ENCODE assay signal across 23 mouse cellular contexts in the genomic region with DNA sequence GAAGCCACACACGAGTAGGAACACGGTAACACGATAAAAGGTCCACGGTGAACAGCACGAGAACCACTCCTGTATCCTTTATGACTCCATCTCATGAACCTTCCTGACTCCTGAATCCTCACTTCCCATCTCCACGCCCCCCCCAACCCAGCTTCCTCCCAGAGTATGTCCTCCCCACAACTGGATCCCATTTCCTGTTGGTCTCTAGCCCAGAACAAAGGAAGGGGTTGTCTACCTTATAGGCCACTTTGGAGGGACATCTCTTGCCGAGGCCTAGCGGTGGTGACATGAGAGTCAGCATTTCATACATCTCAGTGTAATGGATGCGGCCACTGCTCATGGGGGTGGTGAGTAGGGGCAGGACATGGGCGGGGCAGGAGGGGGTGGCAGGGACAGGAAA.
A peak's percentile ranks its signal among the peaks of the same experiment; 100 is the strongest.
DNase-seq lines count a peak whose midpoint lies in the region; ATAC-seq lines count a peak whose summit lies in the region.
"Had no signal": no experiment of that assay in that cellular context is flagged by ENCODE, and none has a peak within 500 bp of the region (broad histone marks: within the 10 kb centered on the region; RNA-seq: fewer than 3 reads in every experiment).

No protein-coding gene starts in this region.

- H3K9me3 ChIP-seq in heart, embryonic 10.5 days: no peaks in the 10 kb centered on the region
- H3K9me3 ChIP-seq in neural tube, embryonic 15.5 days (replicated peaks): no peaks in the 10 kb centered on the region
- H3K9me3 ChIP-seq: embryonic facial prominence, embryonic 15.5 days; heart, embryonic 13.5 days; intestine, embryonic 15.5 days; liver, embryonic 13.5 days had no signal

- no peak overlapping the region for H3K27ac ChIP-seq in heart, embryonic 10.5 days
- no peak overlapping the region for H3K27ac ChIP-seq in neural tube, embryonic 15.5 days (replicated peaks)
- H3K27ac ChIP-seq: embryonic facial prominence, embryonic 15.5 days; heart, embryonic 13.5 days; intestine, embryonic 15.5 days; liver, embryonic 13.5 days; stomach, postnatal 0 days had no signal

- H3K4me2 ChIP-seq in neural tube, embryonic 15.5 days: no peak overlapping the region
- H3K4me2 ChIP-seq: embryonic facial prominence, embryonic 15.5 days; heart, embryonic 13.5 days; intestine, embryonic 15.5 days; liver, embryonic 13.5 days had no signal

- H3K4me1 ChIP-seq in heart, embryonic 10.5 days: peaks cover 9% of the 10 kb centered on the region; the same call in 1 of the 2 replicates
- H3K4me1 ChIP-seq in neural tube, embryonic 15.5 days: 0 out of 2 replicates have a peak, but pooled peaks cover 2% of the 10 kb centered on the region
- H3K4me1 ChIP-seq: embryonic facial prominence, embryonic 15.5 days; heart, embryonic 13.5 days; intestine, embryonic 15.5 days; liver, embryonic 13.5 days had no signal

- no peak; the same call in 1 of the 2 replicates for ATAC-seq in neural tube, embryonic 15.5 days (ENCODE audit: low FRiP score)
- ATAC-seq: CD4-positive, CD25-positive, alpha-beta regulatory T cell, adult 4 months; forebrain, embryonic 14.5 days; hindbrain, embryonic 16.5 days; intestine, embryonic 15.5 days had no signal

- WGBS in heart, embryonic 10.5 days: 81% methylated on average over 10 of the region's 10 CpGs
- 90% methylated on average over 10 of the region's 10 CpGs for WGBS in neural tube, embryonic 15.5 days

- H3K4me3 ChIP-seq in heart, embryonic 10.5 days: no peak overlapping the region
- H3K4me3 ChIP-seq in neural tube, embryonic 15.5 days (replicated peaks): no peak overlapping the region
- H3K4me3 ChIP-seq: embryonic facial prominence, embryonic 15.5 days; heart, embryonic 13.5 days; intestine, embryonic 15.5 days; liver, embryonic 13.5 days; myocyte had no signal

- no peaks in the 10 kb centered on the region for H3K27me3 ChIP-seq in heart, embryonic 10.5 days (ENCODE audit: insufficient read depth, poor library complexity, severe bottlenecking)
- H3K27me3 ChIP-seq in neural tube, embryonic 15.5 days (replicated peaks): no peaks in the 10 kb centered on the region
- H3K27me3 ChIP-seq: embryonic facial prominence, embryonic 15.5 days; heart, embryonic 13.5 days; intestine, embryonic 15.5 days; liver, embryonic 13.5 days had no signal

- H3K9ac ChIP-seq in neural tube, embryonic 15.5 days (replicated peaks): no peak overlapping the region
- H3K9ac ChIP-seq: embryonic facial prominence, embryonic 15.5 days; heart, embryonic 13.5 days; intestine, embryonic 15.5 days; liver, embryonic 13.5 days had no signal

- peak; percentile 58 for DNase-seq in heart, embryonic 10.5 days (ENCODE audit: low spot score)
- DNase-seq in heart, adult 9 months (ENCODE audit: low spot score in 2 of 2): no peak
- peak; percentile 26 for DNase-seq in kidney, postnatal 10 days
- no peak for DNase-seq in kidney, postnatal 36 days
- DNase-seq in neural tube, embryonic 10.5 days (ENCODE audit: extremely low spot score, low spot score): peak; percentile 14
- DNase-seq in lung, postnatal 36 days: peak; percentile 0
- no peak for DNase-seq in spleen, adult 18-20 months
- DNase-seq: cerebellum, adult 9-11 months; gastrocnemius, postnatal 10 days; heart, postnatal 14 days; layer of hippocampus, adult 9-11 months; liver, embryonic 13.5 days; thymus, adult 2 months; thymus, postnatal 4 days had no signal

- no peaks in the 10 kb centered on the region for H3K36me3 ChIP-seq in heart, embryonic 10.5 days
- peaks cover 27% of the 10 kb centered on the region for H3K36me3 ChIP-seq in neural tube, embryonic 15.5 days
- H3K36me3 ChIP-seq: embryonic facial prominence, embryonic 15.5 days; heart, embryonic 13.5 days; intestine, embryonic 15.5 days; liver, embryonic 13.5 days had no signal

Comparison
In these comparisons a context has a peak if more than half of its experiments do, and no peak if none do; other contexts are left out.
1. DNase-seq: peak in heart, embryonic 10.5 days (single experiment), kidney, postnatal 10 days (single experiment), neural tube, embryonic 10.5 days (single experiment) and lung, postnatal 36 days (single experiment); none in heart, adult 9 months (0 of 2), kidney, postnatal 36 days (0 of 2) and spleen, adult 18-20 months (0 of 2).